8 mouse cellular contexts compared by ENCODE assay signal in genomic region chr9:99458529-99459208, GRCm38 (mm10). TPM values are rescaled to one million over a fixed set of nuclear protein-coding genes. Genes with fewer than 3 reads are reported as not detected.
DNase-seq lines count a peak whose midpoint lies in the region; ATAC-seq and TF ChIP-seq lines count a peak whose summit lies in the region.

No protein-coding gene starts in this region.

- TF ChIP-seq CTCF in Patski (IDR thresholded peaks at IDR 0.05) = peak; percentile 74
- TF ChIP-seq CTCF in midbrain, postnatal 0 days (IDR thresholded peaks at IDR 0.05) = peak; percentile 66

- no peak overlapping the region for H3K9ac ChIP-seq in kidney, embryonic 14.5 days (ENCODE audit: low read depth, low read length)
- H3K9ac ChIP-seq in midbrain, postnatal 0 days (replicated peaks; ENCODE audit: low read length, poor library complexity, severe bottlenecking) = no peak overlapping the region

- no peaks in the 10 kb centered on the region for H3K4me1 ChIP-seq in kidney, embryonic 14.5 days (ENCODE audit: control insufficient read depth, insufficient read depth, low read length)
- H3K4me1 ChIP-seq in midbrain, postnatal 0 days (ENCODE audit: insufficient read depth, low read length) = no peaks in the 10 kb centered on the region

- no peaks in the 10 kb centered on the region for H3K9me3 ChIP-seq in kidney, embryonic 14.5 days (ENCODE audit: control insufficient read depth, low read length)
- no peaks in the 10 kb centered on the region for H3K9me3 ChIP-seq in midbrain, postnatal 0 days (ENCODE audit: low read length)

- 44% methylated on average over 12 of the region's 12 CpGs for WGBS in kidney, embryonic 14.5 days
- WGBS in midbrain, postnatal 0 days = 48% methylated on average over 12 of the region's 12 CpGs

- no peak for ATAC-seq in kidney, embryonic 14.5 days (ENCODE audit: low FRiP score, low TSS enrichment)
- no peak for ATAC-seq in Patski
- no peak for ATAC-seq in midbrain, postnatal 0 days (ENCODE audit: low FRiP score)
- ATAC-seq in inflammation-experienced regulatory T-cells, adult 6 months = no peak

- in situ Hi-C loops in Patski (cut with MboI; ENCODE audit: low pct_unique_long_range_greater_than_20kb) = loop anchor here (10.0 kb wide), 1 partner anchor 204 kb away; no protein-coding TSS in a partner anchor

- H3K27ac ChIP-seq in kidney, embryonic 14.5 days (ENCODE audit: low read depth, low read length) = no peak overlapping the region
- no peak overlapping the region for H3K27ac ChIP-seq in midbrain, postnatal 0 days (ENCODE audit: low read depth, low read length)

- H3K27me3 ChIP-seq in kidney, embryonic 14.5 days (ENCODE audit: control insufficient read depth, insufficient read depth, low read length) = no peaks in the 10 kb centered on the region
- peaks cover 6% of the 10 kb centered on the region for H3K27me3 ChIP-seq in Patski
- no peaks in the 10 kb centered on the region for H3K27me3 ChIP-seq in midbrain, postnatal 0 days (ENCODE audit: insufficient read depth, low read length)

- POLR2A ChIA-PET in Patski (lab: Charles Lee) = no interaction called here

- peak; percentile 30 to 71 for DNase-seq in kidney, adult 8-10 months
- peak; percentile 71 for DNase-seq in CD4-positive, CD25-positive, alpha-beta regulatory T cell, adult 2 months (ENCODE audit: low read depth, low spot score)
- DNase-seq in Patski (ENCODE audit: low read depth, low spot score) = no peak
- peak; percentile 42 for DNase-seq in cerebellum, adult 9-11 months
- DNase-seq in kidney, postnatal 14 days = peak; percentile 50
- DNase-seq in midbrain, postnatal 0 days (ENCODE audit: low spot score) = no peak

- H3K4me2 ChIP-seq in kidney, embryonic 14.5 days (replicated peaks; ENCODE audit: low read depth, low read length) = no peak overlapping the region
- no peak overlapping the region for H3K4me2 ChIP-seq in midbrain, postnatal 0 days (ENCODE audit: low read depth, low read length, poor library complexity, severe bottlenecking)

- CTCF ChIA-PET in Patski (lab: Charles Lee) = interaction anchor here (1.5 to 2.1 kb wide), 3 partner anchors 12 to 129 kb away, joined by 3 to 6 read pairs (median 5); no protein-coding TSS in a partner anchor

- H3K4me3 ChIP-seq in kidney, embryonic 14.5 days (ENCODE audit: low read length) = no peak overlapping the region
- H3K4me3 ChIP-seq in midbrain, postnatal 0 days (ENCODE audit: low read depth, low read length) = no peak overlapping the region

- H3K36me3 ChIP-seq in kidney, embryonic 14.5 days (ENCODE audit: control insufficient read depth, insufficient read depth, low read length) = no peaks in the 10 kb centered on the region
- no peaks in the 10 kb centered on the region for H3K36me3 ChIP-seq in midbrain, postnatal 0 days (ENCODE audit: insufficient read depth, low read length)

RNA-seq across cellular contexts. Expression of gene Nme9, which starts 7.4 kb away (rescaled TPM):
- not detected in 2 replicates for polyA plus RNA-seq in kidney, embryonic 14.5 days (2014; fragmentation: Nextera tagmentation; extraction: Ambion mirVana)
- polyA plus RNA-seq in Patski (2021) = not detected
- total RNA-seq in midbrain, postnatal 0 days (2014; rRNA removed) = 0.42 and 1.2 TPM in 2 replicates
- polyA plus RNA-seq in midbrain, postnatal 0 days (2015; fragmentation: Nextera tagmentation; extraction: Ambion mirVana) = 0.72 and 0.90 TPM in 2 replicates
- not detected for polyA plus RNA-seq in inflammation-experienced regulatory T-cells, adult 6 months (2017; shearing (Covaris generic))

RNA-seq across cellular contexts. Expression of gene Mras, which starts 21.5 kb away (rescaled TPM):
- polyA plus RNA-seq in kidney, embryonic 14.5 days (2014; fragmentation: Nextera tagmentation; extraction: Ambion mirVana) = 9.9 and 11.8 TPM in 2 replicates
- polyA plus RNA-seq in Patski (2021) = 38.2 TPM
- total RNA-seq in midbrain, postnatal 0 days (2014; rRNA removed) = 73.8 and 92.9 TPM in 2 replicates
- 70.0 and 72.6 TPM in 2 replicates for polyA plus RNA-seq in midbrain, postnatal 0 days (2015; fragmentation: Nextera tagmentation; extraction: Ambion mirVana)
- polyA plus RNA-seq in inflammation-experienced regulatory T-cells, adult 6 months (2017; shearing (Covaris generic)) = under 1 TPM in 1 of 3 experiments, not detected in 2; 0.32 TPM

Comparison
In these comparisons a context has a peak if more than half of its experiments do, and no peak if none do; other contexts are left out.
1. DNase-seq: peak in kidney, adult 8-10 months (2 of 2), CD4-positive, CD25-positive, alpha-beta regulatory T cell, adult 2 months (single experiment), cerebellum, adult 9-11 months (single experiment) and kidney, postnatal 14 days (single experiment); none in Patski (single experiment) and midbrain, postnatal 0 days (single experiment).